Mouse (Mus musculus) C2C12 (cell line): Measurements from ENCODE around the gene Ankmy2.

Source experiments
- CTCF ChIP-seq: IDR thresholded peaks from one replicate; pipeline ENCODE4 v1.5.1; 2011; ENCODE audit not compliant: control insufficient read depth, insufficient read depth, insufficient read length
- FOSL1 ChIP-seq: IDR thresholded peaks from one replicate; pipeline ENCODE4 v1.8.0; 2011; ENCODE audit warnings: mild to moderate bottlenecking, low read length; ENCODE audit not compliant: poor library complexity, insufficient read depth, severe bottlenecking
- MYOD1 ChIP-seq: IDR thresholded peaks from one replicate; pipeline ENCODE4 v1.6.1; 2011; ENCODE audit warnings: low read depth; ENCODE audit not compliant: control insufficient read depth, insufficient read length
- MYOG ChIP-seq: IDR thresholded peaks from one replicate; pipeline ENCODE4 v1.6.1; 2011; ENCODE audit not compliant: control insufficient read depth, insufficient read length; ENCODE audit errors: extremely low read depth
- USF1 ChIP-seq: IDR thresholded peaks from one replicate; pipeline ENCODE4 v1.6.1; 2011; ENCODE audit warnings: low read depth, mild to moderate bottlenecking, control low read depth, moderate library complexity

DNA sequence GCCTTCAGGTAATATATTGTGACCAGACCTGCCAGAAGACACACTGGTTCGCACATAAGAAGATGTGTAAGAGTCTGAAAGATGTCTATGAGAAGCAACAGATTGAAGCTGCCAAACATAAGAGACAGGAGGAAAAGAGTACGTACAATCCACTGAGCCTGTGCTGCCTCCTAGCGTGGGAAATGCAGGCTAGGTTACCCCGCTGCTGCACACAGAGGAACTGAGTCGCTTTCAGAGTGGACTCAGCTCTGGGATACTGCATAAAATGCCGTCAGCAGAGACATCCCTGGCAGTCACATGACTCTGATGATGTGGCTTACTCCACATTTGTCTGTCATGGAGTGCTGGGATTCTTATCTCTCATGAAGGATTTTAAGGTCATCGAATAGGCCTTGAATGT, 38.1 kb downstream of the Ankmy2 start:
- no peak for TF ChIP-seq CTCF
- TF ChIP-seq MYOD1: no peak
- TF ChIP-seq USF1: no peak
- TF ChIP-seq MYOG: no peak
- no peak for TF ChIP-seq FOSL1
